In genomic region chr1:153700448-153701063, GRCm38 (mm10) we compare ENCODE assay signal across 22 mouse cellular contexts. TPM values are rescaled to one million over a fixed set of nuclear protein-coding genes. Genes with fewer than 3 reads are reported as not detected.
A peak's percentile ranks its signal among the peaks of the same experiment; 100 is the strongest.
DNase-seq lines count a peak whose midpoint lies in the region; ATAC-seq and TF ChIP-seq lines count a peak whose summit lies in the region.
"Had no signal": no experiment of that assay in that cellular context is flagged by ENCODE, and none has a peak within 500 bp of the region (broad histone marks: within the 10 kb centered on the region; RNA-seq: fewer than 3 reads in every experiment).

No protein-coding gene starts in this region.

- TF ChIP-seq CTCF in thymus, adult 2 months (IDR thresholded peaks at IDR 0.05; ENCODE audit: borderline replicate concordance, control insufficient read depth, extremely low read depth, insufficient read depth, low read length, poor library complexity): no peak
- TF ChIP-seq CTCF in intestine, postnatal 0 days (IDR thresholded peaks at IDR 0.05; ENCODE audit: low read depth): no peak

- no peaks in the 10 kb centered on the region for H3K27me3 ChIP-seq in thymus, adult 2 months (ENCODE audit: control insufficient read depth, insufficient read depth, low read length)
- H3K27me3 ChIP-seq in intestine, postnatal 0 days (replicated peaks; ENCODE audit: control insufficient read depth, insufficient read depth, low read length): no peaks in the 10 kb centered on the region
- H3K27me3 ChIP-seq: heart, embryonic 15.5 days; midbrain, embryonic 15.5 days had no signal

- no peak overlapping the region for H3K4me2 ChIP-seq in intestine, postnatal 0 days (replicated peaks; ENCODE audit: low read depth)
- H3K4me2 ChIP-seq: heart, embryonic 15.5 days; midbrain, embryonic 15.5 days had no signal

- no peak overlapping the region for H3K27ac ChIP-seq in thymus, adult 2 months (ENCODE audit: control insufficient read depth, insufficient read depth, low read length)
- H3K27ac ChIP-seq in intestine, postnatal 0 days (ENCODE audit: low read depth, low read length): no peak overlapping the region
- H3K27ac ChIP-seq: heart, embryonic 15.5 days; hindbrain, embryonic 10.5 days; left cerebral cortex, adult 2 months; midbrain, embryonic 15.5 days had no signal

- DNase-seq in thymus, adult 2 months: peak; percentile 34
- DNase-seq in thymus, adult 18-20 months: no peak
- DNase-seq in naive thymus-derived CD4-positive, alpha-beta T cell, adult 2 months (ENCODE audit: low read depth): peak; percentile 15
- DNase-seq in layer of hippocampus, postnatal 36 days: no peak
- DNase-seq in urinary bladder, adult 2 months (ENCODE audit: low spot score): no peak
- DNase-seq: adrenal gland, postnatal 10 days; cerebellum, adult 11 months; cerebellum, postnatal 14 days; forebrain, postnatal 0 days; heart, adult 18-20 months; lung, adult 18-20 months; right cerebral cortex, adult 18-20 months; spleen, adult 18-20 months had no signal

- H3K4me1 ChIP-seq in thymus, adult 2 months (replicated peaks; ENCODE audit: control insufficient read depth, insufficient read depth, low read length): peaks cover 8% of the 10 kb centered on the region; the same call in 1 of the 2 replicates
- no peaks in the 10 kb centered on the region for H3K4me1 ChIP-seq in intestine, postnatal 0 days (replicated peaks; ENCODE audit: control insufficient read depth, insufficient read depth, low read length)

- no peaks in the 10 kb centered on the region for H3K9me3 ChIP-seq in intestine, postnatal 0 days (ENCODE audit: control insufficient read depth)
- H3K9me3 ChIP-seq: heart, embryonic 15.5 days; hindbrain, embryonic 10.5 days; midbrain, embryonic 15.5 days had no signal

- H3K36me3 ChIP-seq in thymus, adult 2 months (ENCODE audit: control insufficient read depth, insufficient read depth, low read length): no peaks in the 10 kb centered on the region
- H3K36me3 ChIP-seq in intestine, postnatal 0 days (ENCODE audit: control insufficient read depth, insufficient read depth): no peaks in the 10 kb centered on the region
- H3K36me3 ChIP-seq: heart, embryonic 15.5 days; hindbrain, embryonic 10.5 days; midbrain, embryonic 15.5 days had no signal

- H3K9ac ChIP-seq in intestine, postnatal 0 days (ENCODE audit: low read depth, low read length): no peak overlapping the region
- H3K9ac ChIP-seq: forebrain, postnatal 0 days; heart, embryonic 15.5 days; midbrain, embryonic 15.5 days had no signal

- ATAC-seq in granulocyte monocyte progenitor cell, adult 5-6 weeks (replicated peaks; ENCODE audit: poor library complexity, severe bottlenecking): peak; percentile 50
- ATAC-seq in intestine, postnatal 0 days: no peak
- ATAC-seq: forebrain, postnatal 0 days; midbrain, embryonic 15.5 days had no signal

- no peak for TF ChIP-seq POLR2A in thymus, adult 2 months (IDR thresholded peaks at IDR 0.05; ENCODE audit: control insufficient read depth, extremely low read depth, insufficient read depth, low read length, poor library complexity)

- WGBS in thymus, adult 2 months: 34% methylated on average over 11 of the region's 11 CpGs
- WGBS in intestine, postnatal 0 days: 73% methylated on average over 11 of the region's 11 CpGs

- no peak overlapping the region for H3K4me3 ChIP-seq in thymus, adult 2 months (ENCODE audit: control insufficient read depth, insufficient read depth, low read length)
- no peak overlapping the region for H3K4me3 ChIP-seq in intestine, postnatal 0 days (ENCODE audit: low read depth, low read length)
- H3K4me3 ChIP-seq: erythroblast, embryonic 14.5 days; heart, embryonic 15.5 days; hindbrain, embryonic 10.5 days; left cerebral cortex, adult 2 months; midbrain, embryonic 15.5 days had no signal

RNA-seq across cellular contexts. Expression of gene Rgs16, which starts 39.6 kb away (rescaled TPM):
- 2.8 and 3.1 TPM in 2 replicates for polyA plus RNA-seq in thymus, adult 2 months (2012; rRNA removed)
- not detected in 2 replicates for total RNA-seq in granulocyte monocyte progenitor cell, adult 5-6 weeks (2014; fragmentation: Nextera tagmentation)
- total RNA-seq in granulocyte monocyte progenitor cell, adult 5-6 weeks (2017): 0.17 TPM in 1 of 2 replicates, not detected in the other
- 1 to 10 TPM; 6.4 to 7.0 TPM for total RNA-seq in layer of hippocampus, postnatal 36 days (2021)
- polyA plus RNA-seq in intestine, postnatal 0 days (2015; fragmentation: Nextera tagmentation; extraction: Ambion mirVana): 2.1 and 2.4 TPM in 2 replicates
- 2.4 and 2.5 TPM in 2 replicates for polyA plus RNA-seq in urinary bladder, adult 2 months (2012; rRNA removed)
- polyA plus RNA-seq: erythroblast, embryonic 14.5 days had no signal

RNA-seq across cellular contexts. Expression of gene Rgs8, which starts 47.7 kb away (rescaled TPM):
- 0.11 and 0.20 TPM in 2 replicates for polyA plus RNA-seq in thymus, adult 2 months (2012; rRNA removed)
- 0.34 and 4.6 TPM in 2 replicates for total RNA-seq in granulocyte monocyte progenitor cell, adult 5-6 weeks (2014; fragmentation: Nextera tagmentation)
- total RNA-seq in granulocyte monocyte progenitor cell, adult 5-6 weeks (2017): 0.47 and 1.3 TPM in 2 replicates
- total RNA-seq in layer of hippocampus, postnatal 36 days (2021): 10 to 100 TPM; 76.1 to 76.4 TPM
- polyA plus RNA-seq in intestine, postnatal 0 days (2015; fragmentation: Nextera tagmentation; extraction: Ambion mirVana): 0.07 and 0.17 TPM in 2 replicates
- 0.03 TPM in 1 of 2 replicates, not detected in the other for polyA plus RNA-seq in urinary bladder, adult 2 months (2012; rRNA removed)
- total RNA-seq: gastrocnemius, adult 8-10 months; heart, adult 18-20 months had no signal
- polyA plus RNA-seq: erythroblast, embryonic 14.5 days; liver, adult 2 months had no signal

RNA-seq across cellular contexts. Expression of gene Rnasel, which starts 48.7 kb away (rescaled TPM):
- 11.8 and 12.3 TPM in 2 replicates for polyA plus RNA-seq in thymus, adult 2 months (2012; rRNA removed)
- 35.9 and 55.9 TPM in 2 replicates for total RNA-seq in granulocyte monocyte progenitor cell, adult 5-6 weeks (2014; fragmentation: Nextera tagmentation)
- 52.3 and 72.8 TPM in 2 replicates for total RNA-seq in granulocyte monocyte progenitor cell, adult 5-6 weeks (2017)
- 1 to 10 TPM; 5.9 to 6.8 TPM for total RNA-seq in layer of hippocampus, postnatal 36 days (2021)
- polyA plus RNA-seq in intestine, postnatal 0 days (2015; fragmentation: Nextera tagmentation; extraction: Ambion mirVana): 49.9 and 57.7 TPM in 2 replicates
- 15.7 and 20.8 TPM in 2 replicates for polyA plus RNA-seq in urinary bladder, adult 2 months (2012; rRNA removed)

Comparison
In these comparisons a context has a peak if more than half of its experiments do, and no peak if none do; other contexts are left out.
1. DNase-seq: peak in thymus, adult 2 months (single experiment) and naive thymus-derived CD4-positive, alpha-beta T cell, adult 2 months (single experiment); none in thymus, adult 18-20 months (0 of 2), layer of hippocampus, postnatal 36 days (0 of 2) and urinary bladder, adult 2 months (single experiment).